Comparison of ENCODE assay signal across 8 mouse cellular contexts in genomic region chr1:74748643-74749271, GRCm38 (mm10). TPM values are rescaled to one million over a fixed set of nuclear protein-coding genes. Genes with fewer than 3 reads are reported as not detected.
A peak's percentile ranks its signal among the peaks of the same experiment; 100 is the strongest.
DNase-seq lines count a peak whose midpoint lies in the region; ATAC-seq and TF ChIP-seq lines count a peak whose summit lies in the region.

Gene Prkag3 (minus strand): TSS chr1:74749221.

- TF ChIP-seq CTCF in forebrain, postnatal 0 days (IDR thresholded peaks at IDR 0.05; ENCODE audit: low read depth) = peak; percentile 56

- H3K4me2 ChIP-seq in forebrain, postnatal 0 days (ENCODE audit: low read depth) = peak within 1 kb of the TSS; percentile 17; the same call in 1 of the 2 replicates

- ATAC-seq in CD4-positive, CD25-positive, alpha-beta regulatory T cell, adult 4 months = no peak
- ATAC-seq in forebrain, postnatal 0 days = peak; percentile 38; the same call in 1 of the 2 replicates
- ATAC-seq in hematopoietic stem cell, adult 5-6 weeks (replicated peaks in 1 of 2; ENCODE audit: insufficient read depth in 1 of 2, low FRiP score in 2 of 2, low TSS enrichment in 1 of 2, low read depth in 1 of 2, poor library complexity in 2 of 2, severe bottlenecking in 2 of 2) = peak; percentile 86 to 91
- ATAC-seq in megakaryocyte, adult 5-6 weeks (ENCODE audit: poor library complexity, severe bottlenecking) = peak; percentile 62

- 8% methylated on average over 30 of the region's 30 CpGs for WGBS in forebrain, postnatal 0 days

- no peaks in the 10 kb centered on the region for H3K4me1 ChIP-seq in forebrain, postnatal 0 days (ENCODE audit: insufficient read depth)

- H3K4me3 ChIP-seq in forebrain, postnatal 0 days (ENCODE audit: low read depth, low read length) = no peak within 1 kb of the TSS

- no peak within 1 kb of the TSS for H3K9ac ChIP-seq in forebrain, postnatal 0 days

- H3K36me3 ChIP-seq in forebrain, postnatal 0 days (ENCODE audit: insufficient read depth) = no peaks in the 10 kb centered on the region

- DNase-seq in CD4-positive, CD25-positive, alpha-beta regulatory T cell, adult 2 months (ENCODE audit: low read depth, low spot score) = peak; percentile 52
- peak; percentile 22 to 44 for DNase-seq in adrenal gland, postnatal 4 days (ENCODE audit: low spot score in 2 of 2)
- DNase-seq in forebrain, postnatal 0 days = no peak
- peak; percentile 11 to 25 for DNase-seq in layer of hippocampus, postnatal 14 days (ENCODE audit: low spot score in 2 of 2)
- peak; percentile 33 to 75 for DNase-seq in spleen, postnatal 10 days (ENCODE audit: low spot score in 2 of 2)

- no peak within 1 kb of the TSS for H3K27ac ChIP-seq in forebrain, postnatal 0 days (ENCODE audit: low read depth, low read length)

- peaks cover 11% of the 10 kb centered on the region for H3K27me3 ChIP-seq in forebrain, postnatal 0 days (ENCODE audit: insufficient read depth, low read length)

- no peaks in the 10 kb centered on the region for H3K9me3 ChIP-seq in forebrain, postnatal 0 days (ENCODE audit: low read length)

RNA-seq across cellular contexts. Expression of gene Prkag3, which starts in this region (rescaled TPM):
- polyA plus RNA-seq in CD4-positive, CD25-positive, alpha-beta regulatory T cell, adult 4 months (2017; shearing (Covaris generic)) = not detected
- under 1 TPM; 0.42 to 0.45 TPM for total RNA-seq in adrenal gland, postnatal 4 days (2021)
- total RNA-seq in forebrain, postnatal 0 days (2014; rRNA removed) = 0.23 TPM in 1 of 2 replicates, not detected in the other
- not detected in 2 replicates for polyA plus RNA-seq in forebrain, postnatal 0 days (2015; fragmentation: Nextera tagmentation; extraction: Ambion mirVana)
- total RNA-seq in hematopoietic stem cell, adult 5-6 weeks (2017) = not detected in 2 replicates
- under 1 TPM; 0.14 to 0.55 TPM for total RNA-seq in layer of hippocampus, postnatal 14 days (2021)
- total RNA-seq in megakaryocyte, adult 5-6 weeks (2015) = not detected in 2 replicates
- not detected in 2 replicates for total RNA-seq in megakaryocyte, adult 5-6 weeks (2017)

Comparison
In these comparisons a context has a peak if more than half of its experiments do, and no peak if none do; other contexts are left out.
1. Peak in DNase-seq in adrenal gland, postnatal 4 days; RNA of the gene not detected or under 1 TPM.
2. Peak in ATAC-seq and H3K4me2 ChIP-seq in forebrain, postnatal 0 days; RNA of the gene not detected or under 1 TPM.
3. Peak in ATAC-seq in hematopoietic stem cell, adult 5-6 weeks; RNA of the gene not detected or under 1 TPM.
4. Peak in DNase-seq in layer of hippocampus, postnatal 14 days; RNA of the gene not detected or under 1 TPM.
5. Peak in ATAC-seq in megakaryocyte, adult 5-6 weeks; RNA of the gene not detected or under 1 TPM.